Mouse (Mus musculus): ENCODE results near the gene Ccnf.

DNA sequence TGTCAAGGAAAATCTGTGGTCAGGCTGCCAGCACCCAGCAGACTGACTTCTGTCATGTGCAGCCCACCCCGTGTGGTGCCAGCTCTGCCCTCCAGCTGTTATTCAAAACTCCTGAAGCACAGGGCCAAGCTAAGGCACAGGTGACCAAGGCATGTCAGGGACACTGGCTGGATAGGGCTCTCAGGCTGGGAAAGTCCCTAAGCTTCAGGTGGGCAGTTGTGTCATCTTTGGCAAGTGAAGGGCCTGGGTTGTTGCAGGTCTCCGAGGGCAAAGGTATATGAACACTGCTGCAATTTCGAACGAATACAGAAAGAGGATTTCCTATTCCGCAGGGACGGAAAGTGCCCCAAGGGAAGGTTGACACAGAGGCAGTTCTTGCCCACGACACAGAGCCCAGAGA, 46.4 kb downstream of the Ccnf start:
- no peak for TF ChIP-seq CTCF (IDR thresholded peaks at IDR 0.05; ENCODE audit: low read depth, low read length)
- no peak for TF ChIP-seq POLR2A (IDR thresholded peaks at IDR 0.05; ENCODE audit: extremely low read depth, insufficient read depth, low read length)
